Mouse (Mus musculus) midbrain, embryonic 15.5 days (tissue): ENCODE results near the gene Sh2b3. TPM values are rescaled to one million over a fixed set of nuclear protein-coding genes. Genes with fewer than 3 reads are reported as not detected.
A peak's percentile ranks its signal among the peaks of the same experiment; 100 is the strongest.

Experiments used
- ATAC-seq: fragments of 200-750 bp; cut with Nextera tagmentation; replicated peaks from 2 replicates; pipeline ENCODE4 v1.8.0; 2017; ENCODE audit warnings: moderate TSS enrichment
- H3K27ac ChIP-seq: fragments of 300-500 bp; sonication (generic); 2 replicates; pipeline ENCODE4 v1.5.1; 2015; ENCODE audit warnings: mild to moderate bottlenecking, inconsistent platforms
- H3K27me3 ChIP-seq: fragments of 300-500 bp; sonication (generic); replicated peaks from 2 replicates; pipeline ENCODE4 v1.6.1; 2015; ENCODE audit warnings: inconsistent platforms
- H3K36me3 ChIP-seq: fragments of 300-500 bp; sonication (generic); replicated peaks from 2 replicates; pipeline ENCODE4 v1.6.1; 2015; ENCODE audit warnings: inconsistent platforms
- H3K4me1 ChIP-seq: fragments of 300-500 bp; sonication (generic); 2 replicates; pipeline ENCODE4 v1.6.1; 2015; ENCODE audit warnings: inconsistent platforms
- H3K4me2 ChIP-seq: fragments of 300-500 bp; sonication (generic); 2 replicates; pipeline ENCODE4 v1.6.1; 2015; ENCODE audit warnings: inconsistent platforms, mild to moderate bottlenecking, moderate library complexity
- H3K4me3 ChIP-seq: fragments of 300-500 bp; sonication (generic); 2 replicates; pipeline ENCODE4 v1.5.1; 2015; ENCODE audit warnings: mild to moderate bottlenecking, inconsistent platforms
- H3K9ac ChIP-seq: fragments of 300-500 bp; sonication (generic); 2 replicates; pipeline ENCODE4 v1.6.1; 2015; ENCODE audit warnings: mild to moderate bottlenecking, inconsistent platforms
- H3K9me3 ChIP-seq: fragments of 300-500 bp; sonication (generic); 2 replicates; pipeline ENCODE4 v1.6.1; 2016; ENCODE audit warnings: inconsistent platforms
- WGBS: fragments of 180-500 bp; shearing (Covaris S2); methylation state at CpG from one replicate; pipeline ENCODE4 v1.1.7; 2015; ENCODE audit warnings: mixed read lengths; 5-methylcytosine and 5-hydroxymethylcytosine counted together
- polyA plus RNA-seq: library from polyadenylated mRNA; unstranded; fragments of >200 nt; fragmentation: Nextera tagmentation; extraction: Ambion mirVana; gene quantifications from 2 replicates; pipeline ENCODE4 v1.2.1, GENCODE M21; 2015

The Sh2b3 gene
- polyA plus RNA-seq, 1 experiment from 2014 or later, result 7.7 TPM

DNA sequence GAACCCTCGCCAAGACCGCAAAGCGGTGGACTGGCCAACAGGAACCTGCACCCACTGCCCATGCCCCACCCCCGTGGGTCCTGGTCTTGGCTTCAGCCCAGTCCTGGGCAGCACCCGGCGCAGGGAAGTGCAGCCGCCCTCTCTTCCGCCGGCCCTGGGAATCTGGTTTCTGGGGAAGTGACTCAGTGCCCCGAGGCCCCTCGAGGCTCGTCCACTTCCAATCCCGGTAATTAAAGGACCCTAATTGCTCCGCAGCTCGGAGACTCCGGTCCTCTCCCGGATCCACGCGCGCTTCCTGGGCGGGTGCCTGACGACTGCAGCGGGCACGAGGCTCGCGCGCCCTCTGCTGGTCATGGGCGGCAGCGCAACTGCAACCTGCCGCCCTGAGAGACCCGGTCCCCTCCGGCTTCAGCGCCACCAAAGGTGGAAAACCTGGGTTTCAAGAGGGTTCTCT is 5.2 kb upstream of the Sh2b3 start:
- Histone ChIP-seq H3K4me2 (peak overlapping the region; percentile 82), H3K4me3 (peak overlapping the region; percentile 47), H3K27ac (no peak overlapping the region), H3K27me3 (peaks cover 55% of the 10 kb centered on the region), H3K36me3 (no peaks in the 10 kb centered on the region), H3K4me1 (peaks cover 19% of the 10 kb centered on the region), H3K9me3 (no peaks in the 10 kb centered on the region), H3K9ac (peak overlapping the region; percentile 54)
- WGBS, result under 1% methylated on average over 33 of the region's 33 CpGs
- peak; percentile 61 for ATAC-seq

DNA sequence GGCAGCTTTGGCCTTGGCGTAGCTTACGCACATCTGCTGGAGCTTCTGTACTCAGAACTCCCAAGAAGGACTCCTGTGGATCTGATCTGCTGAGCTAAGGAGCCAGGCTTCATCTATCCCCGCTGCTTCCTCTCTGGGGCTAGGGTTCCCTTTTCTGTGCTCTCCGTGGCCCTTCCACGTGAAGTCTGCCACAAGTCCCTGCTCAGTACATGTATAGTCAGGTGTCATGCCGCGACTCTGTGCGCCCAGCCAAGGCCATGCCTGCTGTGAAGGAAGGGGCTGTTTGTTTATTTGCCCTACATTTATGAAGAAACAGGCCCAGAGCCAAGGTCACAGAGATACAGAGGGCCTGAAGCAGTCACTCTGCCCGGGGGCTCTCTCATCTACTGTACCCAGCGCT is 4.5 kb upstream of the Sh2b3 start:
- H3K4me2 ChIP-seq, result 0 out of 2 replicates have a peak overlapping the region, but pooled peaks have one; percentile 82
- no peaks in the 10 kb centered on the region for H3K9me3 ChIP-seq
- peaks cover 25% of the 10 kb centered on the region for H3K4me1 ChIP-seq
- 47% methylated on average over 10 of the region's 10 CpGs for WGBS
- H3K27me3 ChIP-seq, result peaks cover 62% of the 10 kb centered on the region
- ATAC-seq, result no peak
- no peak overlapping the region for H3K27ac ChIP-seq
- no peak overlapping the region for H3K4me3 ChIP-seq
- H3K36me3 ChIP-seq, result no peaks in the 10 kb centered on the region
- H3K9ac ChIP-seq, result no peak overlapping the region

DNA sequence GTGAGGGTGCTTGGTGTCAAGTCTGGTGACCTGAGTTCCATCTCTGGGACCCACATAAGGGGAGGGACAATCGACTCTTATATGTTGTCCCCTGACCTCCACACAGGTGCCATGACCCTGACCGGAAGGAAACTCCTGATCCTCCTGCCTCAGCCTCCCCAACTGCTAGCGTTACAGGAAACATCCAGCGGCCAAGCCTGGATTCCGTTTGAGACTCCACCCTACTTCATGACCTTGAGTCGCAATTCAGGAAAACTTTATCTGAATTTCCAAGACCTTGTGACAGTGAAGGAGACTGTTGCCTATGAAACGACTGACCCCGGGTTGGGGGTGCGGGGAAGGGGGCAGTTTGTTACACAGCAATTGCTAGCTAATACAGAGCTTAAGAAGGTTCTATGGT is 4.1 kb upstream of the Sh2b3 start:
- WGBS, result 93% methylated on average over 9 of the region's 9 CpGs
- Histone ChIP-seq H3K4me2 (no peak overlapping the region), H3K9me3 (no peaks in the 10 kb centered on the region), H3K27ac (no peak overlapping the region), H3K27me3 (peaks cover 65% of the 10 kb centered on the region), H3K36me3 (no peaks in the 10 kb centered on the region), H3K4me1 (peaks cover 26% of the 10 kb centered on the region), H3K4me3 (no peak overlapping the region), H3K9ac (no peak overlapping the region)
- no peak for ATAC-seq

DNA sequence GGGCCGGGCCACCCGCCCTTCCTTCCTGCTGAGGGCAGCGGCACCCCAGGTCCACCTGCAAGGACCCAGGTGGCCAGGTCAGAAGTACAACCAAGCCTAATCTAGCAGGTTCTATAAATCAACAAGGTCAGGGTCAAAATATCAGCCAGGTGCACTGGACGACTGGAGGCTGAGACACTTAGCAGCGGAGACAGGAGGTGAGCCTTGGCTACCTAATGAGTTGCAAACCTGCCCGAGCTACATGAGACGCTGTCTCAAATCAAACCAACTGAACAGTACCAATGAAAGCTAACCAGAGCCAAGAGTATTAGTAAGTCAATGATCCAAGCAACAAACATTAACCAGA is 1.7 kb upstream of the Sh2b3 start:
- H3K9ac ChIP-seq, result no peak overlapping the region
- no peak for ATAC-seq
- peak overlapping the region; percentile 91 for H3K4me2 ChIP-seq
- 34% methylated on average over 7 of the region's 7 CpGs for WGBS
- H3K36me3 ChIP-seq, result no peaks in the 10 kb centered on the region
- H3K27me3 ChIP-seq, result peaks cover 63% of the 10 kb centered on the region
- H3K9me3 ChIP-seq, result no peaks in the 10 kb centered on the region
- peaks cover 42% of the 10 kb centered on the region for H3K4me1 ChIP-seq
- peak overlapping the region; percentile 55; the same call in 1 of the 2 replicates for H3K4me3 ChIP-seq
- H3K27ac ChIP-seq, result no peak overlapping the region

DNA sequence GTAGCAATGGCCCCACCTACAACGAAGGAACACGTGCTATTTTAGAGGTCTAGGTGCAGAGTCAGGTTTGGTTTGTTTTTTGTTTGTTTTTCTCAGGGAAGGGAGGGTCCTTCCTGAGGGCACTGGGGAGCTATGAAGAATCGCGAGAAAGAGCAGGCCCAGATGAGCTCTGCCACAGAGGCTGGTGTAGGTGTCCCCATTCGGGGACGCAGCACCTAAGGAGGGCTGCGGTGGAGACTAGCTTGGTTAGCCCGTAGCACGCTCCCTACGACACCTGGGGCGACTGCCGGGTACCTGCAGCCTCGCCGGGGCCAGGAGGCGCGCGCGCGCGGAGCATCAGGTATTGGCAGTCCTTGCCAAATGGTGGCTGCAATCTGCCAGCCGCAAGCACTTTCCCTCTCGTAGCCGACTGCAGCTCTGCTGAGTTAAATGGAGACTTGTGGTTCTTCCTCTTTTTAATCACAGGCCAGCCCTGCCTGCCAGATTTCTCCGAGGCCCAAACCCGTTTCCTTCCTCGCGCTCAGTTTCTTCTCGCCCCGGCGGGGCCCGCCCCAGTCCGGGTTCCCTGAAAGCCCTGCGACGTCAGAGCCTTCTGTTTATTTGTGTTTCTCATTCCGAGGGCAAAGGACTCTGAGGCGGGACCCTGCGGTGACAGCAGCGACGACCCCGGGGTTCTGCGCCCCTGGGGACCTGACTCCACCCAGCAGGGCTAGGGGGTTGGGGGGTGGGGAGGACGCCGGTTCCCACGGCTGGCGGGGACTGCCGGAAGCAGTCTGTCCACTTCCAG is 1.1 kb upstream of the Sh2b3 start:
- peak overlapping the region; percentile 91 for H3K4me2 ChIP-seq
- peak overlapping the region; percentile 22; the same call in 1 of the 2 replicates for H3K9ac ChIP-seq
- H3K4me3 ChIP-seq, result peak overlapping the region; percentile 55
- H3K9me3 ChIP-seq, result no peaks in the 10 kb centered on the region
- under 1% methylated on average over 46 of the region's 46 CpGs for WGBS
- H3K4me1 ChIP-seq, result peaks cover 46% of the 10 kb centered on the region
- H3K36me3 ChIP-seq, result no peaks in the 10 kb centered on the region
- no peak for ATAC-seq
- H3K27ac ChIP-seq, result no peak overlapping the region
- H3K27me3 ChIP-seq, result peaks cover 59% of the 10 kb centered on the region

DNA sequence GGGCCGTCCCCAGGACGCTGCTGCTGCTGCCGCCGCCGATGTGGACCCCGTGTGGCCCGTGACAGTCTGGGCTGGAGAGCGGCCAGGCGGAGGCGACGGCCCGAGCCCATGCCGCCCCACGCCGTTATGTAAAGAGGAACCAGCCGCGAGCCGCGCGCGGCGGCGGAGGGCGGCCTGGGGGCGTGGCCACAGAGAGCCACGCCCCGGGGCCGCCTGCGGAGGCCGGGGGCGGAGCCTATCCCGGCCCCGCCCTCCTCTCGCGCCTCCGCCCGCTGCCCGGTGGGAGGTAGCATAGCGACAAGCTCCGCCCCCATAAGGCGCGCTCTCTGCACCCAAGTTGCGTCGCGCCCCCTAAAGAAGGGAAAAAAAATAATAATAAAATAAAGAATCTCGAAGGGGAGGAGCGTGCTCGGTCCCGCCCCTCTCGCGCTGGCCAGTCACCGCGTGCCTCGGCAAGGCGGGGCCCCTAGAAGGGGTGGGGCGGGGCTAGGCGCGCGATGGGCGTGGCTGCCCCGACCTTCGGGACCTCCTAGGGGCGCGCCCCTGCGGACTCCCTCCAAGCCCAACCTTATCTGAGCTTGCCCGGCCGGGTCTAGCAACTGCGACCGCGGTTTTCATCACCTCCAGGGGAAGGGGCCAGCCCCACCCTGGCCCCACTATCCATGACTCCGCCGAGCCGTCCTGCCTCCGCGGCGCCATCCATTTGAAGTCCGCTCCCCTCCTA is 592 bp downstream of the Sh2b3 start:
- H3K4me3 ChIP-seq, result peak overlapping the region; percentile 55
- H3K4me1 ChIP-seq, result peaks cover 48% of the 10 kb centered on the region
- no peaks in the 10 kb centered on the region for H3K9me3 ChIP-seq
- H3K9ac ChIP-seq, result peak overlapping the region; percentile 61
- H3K27me3 ChIP-seq, result peaks cover 45% of the 10 kb centered on the region
- no peaks in the 10 kb centered on the region for H3K36me3 ChIP-seq
- H3K27ac ChIP-seq, result peak overlapping the region; percentile 37
- WGBS, result under 1% methylated on average over 74 of the region's 77 CpGs
- ATAC-seq, result peak; percentile 68
- H3K4me2 ChIP-seq, result peak overlapping the region; percentile 91

DNA sequence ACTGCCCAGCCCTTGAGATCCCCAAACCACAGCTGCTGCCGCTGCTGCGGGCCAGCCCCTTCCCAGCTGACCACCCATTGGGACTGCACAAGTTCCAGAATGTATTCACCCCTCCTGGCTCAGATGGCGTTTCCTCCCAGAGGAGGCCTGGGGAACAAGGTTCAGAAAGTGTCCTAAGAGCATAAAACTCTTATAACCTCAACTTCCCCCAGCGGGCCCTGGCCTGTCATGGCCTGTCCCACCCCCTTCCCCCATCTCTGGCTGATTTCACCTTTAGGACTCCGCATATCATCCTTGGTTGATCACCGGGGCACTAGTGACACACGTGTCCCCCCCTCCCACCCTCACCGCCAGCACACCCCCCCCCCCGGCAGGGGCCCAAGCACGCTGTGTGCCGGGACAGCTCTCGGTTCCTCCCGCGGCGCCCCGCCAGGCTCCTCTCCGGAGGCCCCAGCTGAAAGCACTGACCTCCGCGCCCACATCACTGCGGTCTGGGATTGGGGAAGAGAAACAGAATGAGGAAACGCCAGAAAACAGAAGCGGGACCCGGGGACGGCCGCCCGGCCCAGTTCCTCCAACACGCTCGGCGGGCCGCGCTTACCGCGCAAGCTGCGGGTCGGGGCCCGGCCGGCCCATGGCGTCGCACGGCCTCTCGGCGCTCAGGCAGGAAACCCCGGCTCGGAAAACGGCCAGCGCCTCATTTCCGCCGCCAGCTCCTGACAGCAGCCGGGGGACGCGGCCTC is 1.3 kb downstream of the Sh2b3 start:
- Histone ChIP-seq H3K27ac (peak overlapping the region; percentile 37), H3K27me3 (peaks cover 39% of the 10 kb centered on the region), H3K4me1 (peaks cover 48% of the 10 kb centered on the region), H3K9ac (peak overlapping the region; percentile 61), H3K4me3 (peak overlapping the region; percentile 55), H3K9me3 (no peaks in the 10 kb centered on the region), H3K36me3 (no peaks in the 10 kb centered on the region), H3K4me2 (peak overlapping the region; percentile 91)
- ATAC-seq, result 0 out of 2 replicates have a peak, but pooled peaks have one; percentile 5
- WGBS, result under 1% methylated on average over 45 of the region's 51 CpGs

DNA sequence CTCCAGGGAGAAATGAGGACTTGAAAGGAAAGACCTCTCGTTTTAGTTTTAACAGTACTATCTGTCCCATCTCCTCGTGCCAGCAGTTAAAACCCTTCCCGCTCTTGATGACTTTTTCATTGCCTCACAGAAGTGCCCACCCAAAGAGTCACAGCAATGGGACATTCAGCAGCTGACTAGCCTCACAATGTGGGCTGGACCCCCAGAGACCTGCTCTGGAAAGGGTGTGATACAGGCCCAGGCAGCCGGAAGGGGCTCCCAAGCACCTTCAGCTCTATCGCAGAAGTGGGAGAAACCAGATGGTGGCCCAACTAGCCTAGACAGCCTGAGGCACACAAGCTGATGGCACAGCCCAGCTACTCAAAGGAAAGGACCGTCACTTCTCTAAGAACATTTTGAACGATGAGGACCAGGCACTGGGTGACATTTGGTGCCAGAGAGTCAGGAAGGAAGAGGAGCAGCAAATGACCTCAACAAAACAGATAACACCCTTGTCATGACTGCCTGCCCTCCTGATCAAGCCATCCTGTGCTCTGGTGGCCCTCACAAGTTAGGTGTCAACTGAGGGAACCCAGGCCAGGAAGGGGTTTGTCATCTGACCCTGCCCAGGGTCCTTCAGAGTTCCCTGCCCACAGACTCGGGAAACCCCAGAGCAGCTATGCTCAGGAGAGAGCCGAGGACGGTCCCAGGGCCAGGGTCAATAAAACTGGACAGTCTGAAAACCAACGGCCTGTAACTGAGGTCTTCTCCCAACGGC is 2.3 kb downstream of the Sh2b3 start:
- Histone ChIP-seq H3K27me3 (peaks cover 45% of the 10 kb centered on the region), H3K27ac (no peak overlapping the region), H3K9ac (peak overlapping the region; percentile 61; the same call in 1 of the 2 replicates), H3K4me1 (peaks cover 48% of the 10 kb centered on the region), H3K9me3 (no peaks in the 10 kb centered on the region), H3K36me3 (no peaks in the 10 kb centered on the region), H3K4me3 (peak overlapping the region; percentile 55), H3K4me2 (peak overlapping the region; percentile 91)
- no peak for ATAC-seq
- 52% methylated on average over 12 of the region's 12 CpGs for WGBS

DNA sequence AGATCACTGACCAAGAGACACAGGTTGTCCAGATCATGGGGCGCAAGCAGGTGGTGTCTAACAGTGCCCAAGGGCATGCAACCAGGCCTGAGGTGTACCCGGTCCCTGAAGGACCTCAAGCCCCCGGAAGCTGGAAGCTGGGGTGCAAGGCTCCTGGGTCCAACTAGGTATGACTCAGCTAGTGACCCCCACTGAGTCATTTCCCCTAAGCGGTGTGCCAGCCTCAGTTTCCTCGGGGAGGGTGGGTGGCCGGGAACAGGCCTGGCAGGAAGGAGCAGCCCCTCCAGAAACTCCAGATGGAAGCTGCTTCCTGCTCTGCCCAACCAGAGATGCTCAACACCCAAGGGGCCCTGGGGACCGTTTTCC is 3.2 kb downstream of the Sh2b3 start:
- peaks cover 53% of the 10 kb centered on the region for H3K4me1 ChIP-seq
- H3K27me3 ChIP-seq, result peaks cover 44% of the 10 kb centered on the region
- 78% methylated on average over 7 of the region's 7 CpGs for WGBS

DNA sequence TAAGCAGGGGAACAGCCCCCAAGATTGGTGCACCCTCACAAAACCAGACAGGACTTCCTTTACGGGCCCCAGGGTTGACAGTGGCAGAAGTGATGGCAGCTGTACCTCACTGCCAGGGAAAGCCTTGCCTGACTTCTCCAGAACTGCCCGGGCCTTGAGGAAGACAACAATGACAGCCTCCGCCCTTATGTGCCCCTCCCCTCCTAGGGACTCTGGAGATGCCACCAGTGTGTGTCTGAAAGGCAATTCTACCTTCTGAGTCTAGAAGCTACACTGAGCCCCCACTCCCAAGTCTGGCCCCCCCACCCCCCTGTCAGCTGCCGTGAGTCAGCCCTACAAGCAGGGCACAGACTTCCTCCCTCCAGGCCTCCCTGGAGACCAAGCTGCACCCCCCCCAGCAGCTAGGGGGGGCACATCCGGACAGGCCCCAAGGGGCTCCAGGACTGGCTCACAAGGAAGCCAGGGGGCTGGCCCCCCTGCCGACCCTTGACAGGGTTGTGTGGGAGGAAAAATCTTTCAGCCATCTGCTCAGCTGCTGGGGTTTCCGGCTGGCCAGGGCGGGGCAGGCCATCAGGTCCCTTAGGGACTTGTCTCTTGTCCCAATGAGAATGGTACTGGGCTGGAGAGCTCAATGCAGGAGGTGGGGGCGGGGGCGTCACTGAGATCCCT is 3.7 kb downstream of the Sh2b3 start:
- Histone ChIP-seq H3K9me3 (no peaks in the 10 kb centered on the region), H3K4me2 (peak overlapping the region; percentile 12; the same call in 1 of the 2 replicates), H3K4me3 (no peak overlapping the region), H3K27me3 (peaks cover 39% of the 10 kb centered on the region), H3K9ac (no peak overlapping the region), H3K36me3 (no peaks in the 10 kb centered on the region), H3K4me1 (peaks cover 55% of the 10 kb centered on the region), H3K27ac (no peak overlapping the region)
- 54% methylated on average over 10 of the region's 10 CpGs for WGBS
- no peak for ATAC-seq

More for the DNA sequence above, 3.2 kb downstream of the Sh2b3 start:
- H3K4me3 ChIP-seq, result no peak overlapping the region
- H3K9me3 ChIP-seq, result no peaks in the 10 kb centered on the region
- no peaks in the 10 kb centered on the region for H3K36me3 ChIP-seq
- no peak for ATAC-seq
- no peak overlapping the region for H3K9ac ChIP-seq
- H3K27ac ChIP-seq, result no peak overlapping the region
- H3K4me2 ChIP-seq, result no peak overlapping the region; the same call in 1 of the 2 replicates

DNA sequence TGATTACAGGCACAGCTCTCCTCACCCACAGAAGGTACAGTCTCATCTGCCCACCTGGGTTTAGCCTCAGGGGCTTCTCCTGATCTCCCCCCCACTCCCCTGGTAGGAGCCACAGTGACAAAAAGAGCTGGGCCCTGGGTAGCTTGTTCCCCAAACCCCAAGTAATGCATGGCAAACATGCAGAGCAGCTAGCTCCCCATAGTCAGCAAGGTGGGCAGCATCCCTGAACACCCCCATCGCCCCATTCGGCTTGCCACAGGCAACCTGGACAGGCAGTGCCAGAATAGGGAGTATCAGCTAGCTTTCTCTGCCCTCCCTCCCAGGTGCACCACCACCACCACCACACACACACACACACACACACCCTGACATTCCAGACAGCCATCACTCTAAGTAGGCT is 4.3 kb downstream of the Sh2b3 start:
- Histone ChIP-seq H3K4me3 (no peak overlapping the region), H3K36me3 (no peaks in the 10 kb centered on the region), H3K27me3 (peaks cover 36% of the 10 kb centered on the region), H3K9ac (no peak overlapping the region), H3K9me3 (no peaks in the 10 kb centered on the region), H3K27ac (no peak overlapping the region), H3K4me1 (peaks cover 54% of the 10 kb centered on the region), H3K4me2 (no peak overlapping the region)
- 93% methylated on average over 2 of the region's 2 CpGs for WGBS
- no peak for ATAC-seq
